ENCODE assay signal across 8 mouse cellular contexts in the genomic region with DNA sequence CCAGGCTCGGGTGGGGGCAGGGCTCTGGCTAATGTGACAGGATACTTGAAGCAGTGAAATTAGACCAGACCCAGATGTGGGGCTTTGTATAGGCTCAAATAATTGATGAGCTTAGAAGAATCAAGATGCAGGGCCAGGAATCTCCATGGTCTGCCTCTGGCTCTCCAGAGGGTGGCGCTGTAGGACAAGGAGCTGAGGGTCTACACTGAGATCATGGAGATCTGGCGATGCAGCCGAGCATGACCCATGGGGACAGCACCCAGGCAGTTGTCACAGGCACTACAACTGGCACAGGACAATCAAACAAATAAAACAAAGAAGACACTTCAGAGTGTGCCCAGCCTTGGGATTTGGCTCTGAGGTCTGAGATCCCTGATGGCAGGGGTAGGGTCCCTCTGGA. TPM values are rescaled to one million over a fixed set of nuclear protein-coding genes. Genes with fewer than 3 reads are reported as not detected.
A peak's percentile ranks its signal among the peaks of the same experiment; 100 is the strongest.
DNase-seq lines count a peak whose midpoint lies in the region; ATAC-seq lines count a peak whose summit lies in the region.

No protein-coding gene starts in this region.

- no peaks in the 10 kb centered on the region for H3K36me3 ChIP-seq in lung, embryonic 16.5 days (ENCODE audit: control insufficient read depth, insufficient read depth, low read length)

- H3K9me3 ChIP-seq in lung, embryonic 16.5 days (ENCODE audit: control insufficient read depth, low read length), result no peaks in the 10 kb centered on the region

- H3K4me2 ChIP-seq in lung, embryonic 16.5 days (ENCODE audit: low read depth, low read length), result no peak overlapping the region

- H3K27me3 ChIP-seq in lung, embryonic 16.5 days (ENCODE audit: control insufficient read depth, insufficient read depth, low read depth, low read length), result peaks cover 21% of the 10 kb centered on the region

- no peak overlapping the region for H3K4me3 ChIP-seq in lung, embryonic 16.5 days (ENCODE audit: low read length)

- no peak overlapping the region for H3K9ac ChIP-seq in lung, embryonic 16.5 days (ENCODE audit: low read length)

- 2% methylated on average over 4 of the region's 4 CpGs for WGBS in large intestine, adult 2 months
- 0% methylated on average over 4 of the region's 4 CpGs for WGBS in lung, embryonic 16.5 days

- H3K4me1 ChIP-seq in lung, embryonic 16.5 days (replicated peaks; ENCODE audit: control insufficient read depth, insufficient read depth, low read length), result no peaks in the 10 kb centered on the region

- DNase-seq in 416B (ENCODE audit: low read depth) (peak; percentile 66), NIH3T3 (ENCODE audit: low read depth) (peak; percentile 74)
- peak; percentile 94 to 97 for DNase-seq in cerebellum, postnatal 10 days
- DNase-seq in frontal cortex, postnatal 36 days (ENCODE audit: low spot score in 2 of 2), result peak; percentile 67 to 74
- peak; percentile 3 for DNase-seq in large intestine, adult 2 months (ENCODE audit: low read depth, low spot score)
- DNase-seq in retina, postnatal 1 day, result peak; percentile 80
- peak; percentile 42 to 57 for DNase-seq in urinary bladder, postnatal 36 days (ENCODE audit: low spot score in 2 of 2)

- no peak overlapping the region for H3K27ac ChIP-seq in lung, embryonic 16.5 days (ENCODE audit: low read length)

- peak; percentile 66; the same call in 1 of the 2 replicates for ATAC-seq in lung, embryonic 16.5 days (ENCODE audit: low read depth)

RNA-seq across cellular contexts. Expression of gene Barhl1, which starts 7.4 kb away (rescaled TPM):
- 0.02 TPM in 1 of 2 replicates, not detected in the other for polyA plus RNA-seq in large intestine, adult 2 months (2012; rRNA removed)
- 0.28 TPM in 1 of 2 replicates, not detected in the other for polyA plus RNA-seq in lung, embryonic 16.5 days (2015; fragmentation: Nextera tagmentation; extraction: Ambion mirVana)

Comparison
In these comparisons a context has a peak if more than half of its experiments do, and no peak if none do; other contexts are left out.
1. DNase-seq: peak in every context shown above with its lines; median percentile 96 in cerebellum, postnatal 10 days; 80 in retina, postnatal 1 day; 74 in NIH3T3; 70 in frontal cortex, postnatal 36 days; 66 in 416B; 50 in urinary bladder, postnatal 36 days; 3 in large intestine, adult 2 months.